Mouse (Mus musculus) adrenal gland, postnatal 36 days (tissue): ENCODE measurements around the gene Mob4. TPM values are rescaled to one million over a fixed set of nuclear protein-coding genes. Genes with fewer than 3 reads are reported as not detected.
"Not testable (repeated sequence)": the region's sequence is repeated elsewhere in the genome, so short reads cannot be mapped to it uniquely, and the experiment has no call there.

ENCODE experiments used
- DNase-seq, 2 experiments: peaks; one replicate each; pipeline ENCODE4 v3.0.0; 2021; ENCODE audit warnings: mixed read lengths in 1 of 2
- long read RNA-seq, 2 experiments: library from polyadenylated mRNA; stranded (forward); transcript quantifications; one replicate each; pipeline ENCODE4 v2.0.0; 2021; ENCODE audit warnings: borderline sequencing depth in 2 of 2
- total RNA-seq, 2 experiments: library from RNA; stranded (reverse); gene quantifications; 2 replicates each; pipeline ENCODE4 v1.2.3; 2021

Mob4 gene
- 100 to 1,000 TPM; 311 to 394 TPM for total RNA-seq
- long read RNA-seq, experiment 1, transcript Mob4-202 (7 exons, 1,816 nt) = minor isoform, 6 of 525 reads
- long read RNA-seq, experiment 1, transcript Mob4-205 (8 exons, 2,840 nt) = major isoform, 427 of 525 reads
- long read RNA-seq, experiment 1, transcript Mob4-206 (8 exons, 901 nt) = minor isoform, 10 of 525 reads
- long read RNA-seq, experiment 1, partial matches to known transcripts = 12 of 525 reads
- long read RNA-seq, experiment 1, other reads (novel, unspliced or antisense) = 68 of 525 reads
- long read RNA-seq, experiment 2, transcript Mob4-205 (8 exons, 2,840 nt) = major isoform, 41 of 47 reads
- long read RNA-seq, experiment 2, partial matches to known transcripts = 0 of 47 reads
- long read RNA-seq, experiment 2, other reads (novel, unspliced or antisense) = 3 of 47 reads

DNA sequence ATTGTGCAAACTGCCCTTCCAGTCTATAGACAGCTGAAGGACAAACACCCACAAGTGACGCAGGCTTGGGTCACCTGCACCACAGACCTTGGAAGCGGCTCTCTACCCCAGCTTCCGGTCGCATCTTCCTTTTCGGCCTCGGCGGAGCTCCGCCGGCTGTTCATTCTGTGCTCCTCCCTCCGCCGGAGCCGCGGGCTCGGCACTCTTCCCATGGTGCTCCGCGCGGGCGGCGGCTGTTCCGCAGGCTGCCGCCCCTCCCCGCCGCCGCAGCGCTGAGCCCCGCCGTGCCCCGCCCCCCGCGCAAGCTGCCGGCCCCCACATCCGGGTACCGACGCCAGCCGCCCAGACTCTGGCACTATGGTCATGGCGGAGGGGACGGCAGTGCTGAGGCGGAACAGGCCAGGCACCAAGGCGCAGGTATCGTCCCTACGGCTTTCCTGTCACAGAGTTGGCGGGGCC lies at the start of gene Mob4:
Gene Mob4 (plus strand): TSS at position 289 of the 459 bp plus-strand sequence.
- DNase-seq = peak; percentile 96 to 98

GRCm38 (mm10) chr1:55082106-55082505 lies 48.9 kb upstream of the Mob4 start:
- DNase-seq = no peak

- DNase-seq = peak in 1 of 2 experiments; percentile 28
Measured at GRCm38 (mm10) chr1:55085781-55086366, 45.2 kb upstream of the Mob4 start.

DNA sequence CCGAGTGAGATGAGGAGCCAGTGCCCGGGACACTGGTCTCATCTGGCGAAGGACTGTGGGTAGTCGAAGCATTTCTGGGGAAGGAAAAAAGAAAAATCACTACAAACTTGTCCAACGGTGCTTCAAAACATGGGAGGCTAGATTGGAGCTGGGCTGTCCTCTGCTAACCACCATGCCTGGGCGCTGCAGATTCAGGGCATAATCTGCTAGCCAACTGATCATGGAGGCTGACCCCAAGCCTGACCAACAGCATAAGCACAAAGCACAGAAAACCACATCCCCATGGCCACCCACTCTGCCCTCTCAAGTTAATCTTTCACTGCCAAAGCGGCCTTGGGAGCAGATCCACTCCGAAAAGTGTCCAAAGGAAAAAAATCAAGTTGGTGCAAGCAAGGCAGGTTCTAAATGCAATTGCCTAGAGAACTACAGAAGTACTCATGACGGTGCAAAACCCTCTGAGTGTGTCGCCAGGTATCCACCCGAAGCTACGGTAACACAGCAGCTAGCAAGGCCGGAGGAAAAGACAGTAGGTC lies 44.1 kb upstream of the Mob4 start:
- peak; percentile 39 to 40 for DNase-seq

- peak in 1 of 2 experiments; percentile 77 for DNase-seq
Measured at GRCm38 (mm10) chr1:55087401-55087904, 43.6 kb upstream of the Mob4 start.

DNA sequence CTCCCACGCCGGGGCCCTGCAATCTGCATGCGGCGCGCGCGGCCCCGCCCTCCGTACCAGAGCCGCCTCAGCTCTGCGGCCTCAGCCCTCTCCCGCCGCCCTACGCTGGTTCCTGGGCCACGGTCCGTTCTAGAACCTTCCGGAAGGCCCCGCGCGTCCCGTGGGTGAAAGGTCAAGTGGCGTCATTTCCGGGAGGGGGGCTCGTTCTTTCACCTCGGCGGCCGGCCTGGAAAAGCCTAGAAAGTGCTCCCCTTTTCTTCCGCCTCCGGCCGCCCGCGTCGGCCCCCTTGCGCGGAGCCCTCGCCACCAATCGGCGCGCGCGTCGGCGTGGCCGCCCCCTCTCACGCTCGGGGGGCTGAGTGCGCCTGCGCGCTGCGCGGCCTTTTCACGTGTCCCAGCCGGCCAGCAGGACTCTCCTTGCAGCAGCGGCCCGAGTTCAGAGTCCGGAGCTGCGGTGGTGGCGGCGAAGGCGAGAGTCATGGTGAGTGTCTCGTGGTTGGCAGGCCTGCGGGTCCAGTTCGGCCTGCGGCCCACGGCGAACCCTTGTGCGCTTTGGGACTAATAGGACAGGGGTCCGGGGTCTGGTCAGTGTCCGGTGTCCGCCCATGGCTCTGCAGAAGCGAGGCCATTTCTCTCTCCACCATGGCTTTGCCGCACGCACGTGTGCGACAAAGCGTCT lies 43.0 kb upstream of the Mob4 start, which contains the start of the genes Hspe1 and Hspd1:
Gene Hspe1 (plus strand): TSS at position 201 of the 679 bp plus-strand sequence.
Gene Hspd1 (minus strand): TSS at position 312 of the 679 bp plus-strand sequence.
- peak; percentile 99 for DNase-seq

DNA sequence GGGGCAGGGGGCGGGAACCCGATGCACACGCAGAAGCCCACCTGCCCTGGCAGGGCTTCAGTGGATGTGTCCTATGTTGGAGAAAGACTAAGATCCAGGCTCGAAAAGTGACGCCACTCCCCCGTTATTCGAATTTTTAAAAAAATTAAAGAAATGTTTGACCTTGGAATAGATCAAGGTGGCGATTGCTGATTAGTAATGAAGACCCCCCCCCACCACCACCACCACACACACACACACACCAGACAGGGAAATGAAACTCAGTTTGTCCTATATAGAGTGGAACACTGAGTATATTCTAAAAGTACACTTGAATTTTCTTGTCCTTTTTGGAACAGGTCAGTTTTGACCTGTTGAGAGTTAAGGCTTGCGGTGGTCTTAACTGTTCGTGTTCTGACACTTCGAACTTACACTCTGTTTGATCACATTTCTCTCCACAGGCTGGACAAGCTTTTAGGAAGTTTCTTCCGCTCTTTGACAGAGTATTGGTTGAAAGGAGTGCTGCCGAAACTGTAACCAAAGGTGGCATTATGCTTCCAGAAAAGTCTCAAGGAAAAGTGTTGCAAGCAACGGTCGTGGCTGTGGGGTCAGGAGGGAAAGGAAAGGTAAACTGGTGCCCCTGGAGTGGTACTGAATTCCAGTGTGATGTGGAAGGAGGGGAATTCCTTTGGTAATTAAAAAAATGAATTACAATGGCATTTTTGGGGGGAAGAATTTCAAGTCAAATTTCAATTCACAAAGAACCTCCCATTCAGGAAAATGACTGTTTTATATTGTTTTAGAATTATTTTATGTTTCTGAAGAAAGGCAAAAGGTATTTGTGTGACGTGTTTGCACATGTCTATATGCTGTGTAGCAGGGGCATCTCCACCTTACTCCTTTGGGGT lies 42.2 kb upstream of the Mob4 start:
- no peak for DNase-seq

DNA sequence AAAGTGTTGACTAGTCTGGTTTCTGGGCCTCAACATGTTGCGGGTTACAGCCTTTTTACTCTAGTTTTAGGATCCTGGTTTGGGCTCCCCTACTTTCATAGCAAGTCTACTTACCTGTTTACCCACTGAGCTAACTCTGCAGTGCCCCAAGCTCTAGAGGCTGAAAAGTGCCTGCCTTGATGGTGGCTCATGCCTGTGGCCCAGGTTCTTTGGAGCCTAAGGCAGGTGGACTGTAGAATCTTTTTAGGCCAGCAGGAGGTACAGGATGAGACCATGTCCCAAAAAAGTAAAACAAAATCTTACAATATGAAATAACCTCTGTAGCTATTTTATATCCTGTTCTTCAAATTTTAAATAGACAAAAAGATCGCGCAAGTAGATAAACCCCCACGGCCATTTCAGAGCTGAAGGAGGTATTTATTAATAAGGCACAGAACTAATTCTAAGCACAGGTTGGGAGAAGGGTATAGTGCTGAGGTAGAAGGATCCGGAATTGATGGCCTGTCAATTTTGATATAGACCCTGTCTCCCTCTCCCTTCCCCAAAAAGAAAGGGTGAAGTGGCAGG lies 41.5 kb upstream of the Mob4 start:
- no peak for DNase-seq

DNA sequence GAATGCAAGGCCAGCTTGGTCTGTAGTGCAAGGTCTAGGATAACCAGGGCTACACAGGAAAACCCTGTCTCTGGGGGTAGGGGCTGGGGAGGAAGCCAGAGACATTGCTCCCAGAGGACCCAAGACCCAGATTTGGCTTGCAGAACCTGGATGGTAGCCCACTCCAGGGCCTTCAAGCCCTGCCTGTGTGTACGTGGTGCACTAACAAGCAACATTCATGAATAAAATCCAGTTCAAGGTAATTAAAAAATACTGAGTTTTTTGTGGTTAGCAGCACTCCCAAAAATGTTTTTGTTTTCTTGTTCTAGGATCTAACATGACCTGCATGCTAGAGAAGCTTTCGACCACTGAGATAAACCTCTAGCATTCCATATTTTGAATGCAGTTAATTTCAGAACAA lies 39.0 kb upstream of the Mob4 start:
- peak; percentile 60 to 62 for DNase-seq

DNA sequence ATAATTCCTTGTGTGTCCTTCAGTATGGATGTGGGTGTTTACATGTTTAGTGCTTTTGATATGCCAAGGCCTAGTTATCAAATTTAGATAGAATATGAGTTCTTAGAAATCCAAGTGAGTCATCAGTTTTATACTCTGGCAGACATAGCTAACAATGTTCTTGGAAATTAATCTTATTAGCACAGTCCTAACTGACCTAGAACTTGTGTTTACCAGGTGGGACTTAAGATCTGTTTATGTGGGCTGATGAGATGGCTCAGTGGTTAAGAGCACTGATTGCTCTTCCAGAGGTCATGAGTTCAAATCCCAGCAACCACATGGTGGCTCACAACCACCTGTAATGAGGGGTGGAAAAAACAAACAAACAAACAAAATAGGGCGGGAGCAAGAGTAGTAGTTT lies 38.6 kb upstream of the Mob4 start:
- DNase-seq = no peak

DNA sequence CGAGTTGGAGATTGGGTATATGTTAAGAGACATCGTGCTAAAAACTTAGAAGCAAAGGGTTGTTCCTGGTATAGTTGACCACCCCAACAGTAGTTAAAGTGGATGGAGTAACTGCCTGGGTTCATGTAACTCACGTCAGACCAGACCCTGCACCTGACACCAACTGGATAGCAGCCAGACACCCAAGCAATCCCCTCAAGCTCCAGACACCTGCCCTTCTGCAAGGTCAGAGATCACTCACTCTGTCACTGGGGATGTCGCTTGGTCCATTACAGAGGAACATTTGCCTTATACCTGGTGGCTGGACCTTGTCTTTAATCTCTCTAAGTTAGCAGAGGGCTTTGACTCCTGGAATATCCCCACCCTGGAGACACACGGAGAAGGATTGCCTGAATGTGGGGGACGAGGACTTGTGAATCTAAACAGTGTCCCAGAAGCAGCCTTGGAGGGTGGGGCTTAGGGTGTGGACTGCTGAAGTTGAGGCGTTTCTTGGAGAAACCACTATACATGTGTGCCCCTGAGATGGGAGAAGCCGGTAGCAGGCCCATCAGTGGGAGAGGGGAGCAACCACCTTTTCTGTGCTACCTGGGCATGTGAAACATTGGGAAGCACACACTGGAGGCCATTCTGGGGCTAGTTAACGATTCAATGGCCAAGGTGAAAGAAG lies 24.0 kb upstream of the Mob4 start:
- DNase-seq = no peak

- DNase-seq = no peak
Measured at GRCm38 (mm10) chr1:55107644-55108043, 23.4 kb upstream of the Mob4 start.

GRCm38 (mm10) chr1:55108473-55108872 lies 22.6 kb upstream of the Mob4 start:
- DNase-seq = no peak

GRCm38 (mm10) chr1:55109066-55109766 lies 21.8 kb upstream of the Mob4 start:
- no peak for DNase-seq

GRCm38 (mm10) chr1:55123046-55123445 lies 8.0 kb upstream of the Mob4 start:
- DNase-seq = peak; percentile 58 to 69

DNA sequence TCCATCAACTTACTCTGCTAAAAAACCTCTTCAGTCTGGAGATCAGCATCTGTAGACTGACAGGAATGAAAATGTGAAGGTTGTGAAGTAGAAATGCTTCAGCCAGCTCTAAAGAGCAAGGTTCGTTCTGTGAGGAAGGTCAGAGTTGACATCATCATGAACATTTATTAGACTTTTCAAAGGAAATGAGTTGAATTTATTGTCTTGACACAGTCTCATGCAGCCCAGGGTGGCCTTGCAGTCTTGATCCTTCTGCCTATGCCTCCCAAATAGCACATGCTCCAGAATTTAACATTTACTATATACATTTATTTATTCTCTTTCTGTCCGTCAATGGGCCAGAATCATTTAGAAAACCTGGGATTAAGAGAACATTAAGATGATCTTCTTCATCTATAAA lies 7.5 kb upstream of the Mob4 start:
- DNase-seq = peak; percentile 56 to 59

GRCm38 (mm10) chr1:55124136-55124535 lies 6.9 kb upstream of the Mob4 start:
- DNase-seq = not testable (repeated sequence)

DNA sequence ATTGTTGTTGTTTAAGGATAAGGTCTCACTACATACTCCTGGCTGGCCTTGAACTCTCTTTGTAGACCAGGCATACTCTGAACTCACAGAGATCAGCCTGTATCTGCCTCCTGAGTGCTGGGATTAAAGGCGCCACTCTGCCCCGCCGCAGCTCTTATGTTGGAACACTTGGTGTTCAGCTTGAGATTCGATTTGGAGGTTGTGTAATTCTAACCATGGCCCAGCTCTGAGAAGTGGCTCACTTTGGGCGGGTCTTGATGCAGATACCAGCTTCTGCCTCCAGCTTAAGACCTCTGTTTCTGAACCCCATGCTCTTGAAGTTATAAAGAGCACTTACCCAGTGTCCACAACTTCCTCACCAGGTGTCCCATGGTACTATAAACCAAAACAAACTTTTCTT lies 1.3 kb upstream of the Mob4 start:
- DNase-seq = peak in 1 of 2 experiments; percentile 18

DNA sequence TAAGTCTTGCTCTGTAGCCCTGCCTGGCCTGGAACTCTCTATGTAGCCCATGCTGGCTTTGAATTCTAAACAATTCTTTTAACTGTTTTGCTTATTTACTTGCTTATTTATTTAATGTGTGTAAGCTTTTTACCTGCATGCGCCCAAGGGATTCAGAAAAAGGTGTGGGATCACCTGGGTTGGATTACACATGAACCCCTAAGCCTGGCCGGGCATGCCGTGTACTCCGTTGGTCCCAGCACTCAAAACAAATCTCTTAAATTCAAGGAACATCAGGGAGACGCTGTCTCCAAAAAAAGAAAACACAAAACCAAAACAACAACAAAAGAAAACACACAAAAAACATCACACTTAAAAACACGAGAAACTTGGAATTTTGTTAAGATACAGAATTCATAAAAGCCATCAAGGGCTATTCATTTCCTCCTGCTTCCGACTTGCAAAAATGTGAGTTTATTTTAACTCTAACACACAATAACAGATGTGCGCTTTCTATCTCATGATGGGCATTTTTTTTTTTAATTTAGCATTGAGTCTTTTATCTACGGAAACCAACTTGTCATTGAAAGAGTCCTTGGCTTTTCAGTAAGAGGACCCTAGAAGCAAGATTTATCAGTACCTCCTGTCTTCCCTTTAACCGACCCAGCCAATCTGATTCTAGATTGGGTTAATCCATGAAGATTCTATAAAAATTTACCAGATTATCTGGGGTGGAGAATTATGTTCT lies 678 bp upstream of the Mob4 start:
- DNase-seq = no peak
